Mouse (Mus musculus) right cerebral cortex, postnatal 10 days (tissue): Measurements from ENCODE around the gene Ampd2.
A peak's percentile ranks its signal among the peaks of the same experiment; 100 is the strongest.

ENCODE experiments used
- DNase-seq, 2 experiments: peaks; one replicate each; pipeline ENCODE4 v3.0.0; 2021; ENCODE audit warnings: low spot score in 2 of 2

Ampd2 gene

GRCm38 (mm10) chr3:108094976-108095760 lies 8.7 kb upstream of the Ampd2 start:
- DNase-seq = no peak

- DNase-seq = no peak
Observed at GRCm38 (mm10) chr3:108094146-108094545, 7.7 kb upstream of the Ampd2 start.

GRCm38 (mm10) chr3:108093306-108093705 lies 6.9 kb upstream of the Ampd2 start:
- DNase-seq = no peak

- no peak for DNase-seq
Observed at GRCm38 (mm10) chr3:108092536-108093115, 6.2 kb upstream of the Ampd2 start, which contains the start of gene Gnat2. Gene Gnat2, plus strand, starts transcription at chr3:108092789.

- no peak for DNase-seq
Observed at GRCm38 (mm10) chr3:108092030-108092429, 5.6 kb upstream of the Ampd2 start.

- no peak for DNase-seq
Observed at GRCm38 (mm10) chr3:108090561-108090960, 4.1 kb upstream of the Ampd2 start.

GRCm38 (mm10) chr3:108089916-108090315 lies 3.5 kb upstream of the Ampd2 start:
- no peak for DNase-seq

GRCm38 (mm10) chr3:108088842-108089380 lies 2.5 kb upstream of the Ampd2 start:
- DNase-seq = no peak

GRCm38 (mm10) chr3:108087329-108087728 lies 878 bp upstream of the Ampd2 start:
- DNase-seq = no peak

GRCm38 (mm10) chr3:108085721-108086469 lies 556 bp downstream of the Ampd2 start:
- peak; percentile 66 to 76 for DNase-seq

- peak; percentile 95 to 96 for DNase-seq
Observed at GRCm38 (mm10) chr3:108085281-108085720, 1.1 kb downstream of the Ampd2 start.

- DNase-seq = peak in 1 of 2 experiments; percentile 58
Observed at GRCm38 (mm10) chr3:108084767-108085270, 1.6 kb downstream of the Ampd2 start.

GRCm38 (mm10) chr3:108083904-108084407 lies 2.5 kb downstream of the Ampd2 start:
- no peak for DNase-seq

GRCm38 (mm10) chr3:108083161-108083560 lies 3.3 kb downstream of the Ampd2 start:
- DNase-seq = no peak

- no peak for DNase-seq
Observed at GRCm38 (mm10) chr3:108082251-108082875, 4.1 kb downstream of the Ampd2 start.

GRCm38 (mm10) chr3:108081681-108082080 lies 4.8 kb downstream of the Ampd2 start:
- peak in 1 of 2 experiments; percentile 26 for DNase-seq

GRCm38 (mm10) chr3:108076836-108077235 lies 9.6 kb downstream of the Ampd2 start:
- DNase-seq = no peak

GRCm38 (mm10) chr3:108072983-108073569 lies 13.4 kb downstream of the Ampd2 start:
- DNase-seq = peak in 1 of 2 experiments; percentile 20

GRCm38 (mm10) chr3:108070295-108071293 lies 15.9 kb downstream of the Ampd2 start:
- peak in 1 of 2 experiments; percentile 57 for DNase-seq
